Mouse (Mus musculus) embryonic facial prominence, embryonic 15.5 days (tissue): Measurements from ENCODE around the gene Hhat. TPM values are rescaled to one million over a fixed set of nuclear protein-coding genes. Genes with fewer than 3 reads are reported as not detected.

ENCODE experiments used
- ATAC-seq: fragments of 200-750 bp; cut with Nextera tagmentation; 2 replicates; pipeline ENCODE4 v1.8.0; 2017; ENCODE audit warnings: low read depth, moderate TSS enrichment; ENCODE audit not compliant: insufficient number of reproducible peaks, low FRiP score, low TSS enrichment
- H3K27ac ChIP-seq: fragments of 300-500 bp; sonication (generic); replicated peaks from 2 replicates; pipeline ENCODE4 v1.5.1; 2015; ENCODE audit warnings: mild to moderate bottlenecking, inconsistent platforms
- H3K27me3 ChIP-seq: fragments of 300-500 bp; sonication (generic); 2 replicates; pipeline ENCODE4 v1.6.1; 2015; ENCODE audit warnings: inconsistent platforms
- H3K36me3 ChIP-seq: fragments of 300-500 bp; sonication (generic); 2 replicates; pipeline ENCODE4 v1.6.1; 2015; ENCODE audit warnings: mild to moderate bottlenecking, inconsistent platforms
- H3K4me1 ChIP-seq: fragments of 300-500 bp; sonication (generic); 2 replicates; pipeline ENCODE4 v1.6.1; 2015; ENCODE audit warnings: inconsistent platforms
- H3K4me2 ChIP-seq: fragments of 300-500 bp; sonication (generic); replicated peaks from 2 replicates; pipeline ENCODE4 v1.6.1; 2015; ENCODE audit warnings: mild to moderate bottlenecking, inconsistent platforms
- H3K4me3 ChIP-seq: fragments of 300-500 bp; sonication (generic); replicated peaks from 2 replicates; pipeline ENCODE4 v1.5.1; 2015; ENCODE audit warnings: mild to moderate bottlenecking, inconsistent platforms
- H3K9ac ChIP-seq: fragments of 300-500 bp; sonication (generic); 2 replicates; pipeline ENCODE4 v1.6.1; 2015; ENCODE audit warnings: inconsistent platforms
- H3K9me3 ChIP-seq: fragments of 300-500 bp; sonication (generic); replicated peaks from 2 replicates; pipeline ENCODE4 v1.6.1; 2016; ENCODE audit warnings: inconsistent platforms
- WGBS: fragments of 180-500 bp; shearing (Covaris S2); methylation state at CpG from one replicate; pipeline ENCODE4 v1.1.7; 2015; 5-methylcytosine and 5-hydroxymethylcytosine counted together
- polyA plus RNA-seq: library from polyadenylated mRNA; unstranded; fragments of >200 nt; fragmentation: Nextera tagmentation; extraction: Ambion mirVana; gene quantifications from 2 replicates; pipeline ENCODE4 v1.2.1, GENCODE M21; 2015

The Hhat gene
- polyA plus RNA-seq, 1 experiment from 2014 or later: 9.5 TPM

GRCm38 (mm10) chr1:192537169-192537568, 233.9 kb downstream of the Hhat start:
- Histone ChIP-seq H3K27me3 (no peaks in the 10 kb centered on the region), H3K4me2 (no peak overlapping the region), H3K9me3 (no peaks in the 10 kb centered on the region), H3K4me3 (no peak overlapping the region), H3K27ac (no peak overlapping the region), H3K4me1 (no peaks in the 10 kb centered on the region; the same call in 1 of the 2 replicates), H3K9ac (no peak overlapping the region), H3K36me3 (no peaks in the 10 kb centered on the region)
- ATAC-seq: no peak
- WGBS: 42% methylated on average over 7 of the region's 7 CpGs

- H3K4me3 ChIP-seq: no peak overlapping the region
These were observed 234.6 kb downstream of the Hhat start for GRCm38 (mm10) chr1:192536440-192536839.

GRCm38 (mm10) chr1:192533016-192533415, 238.0 kb downstream of the Hhat start:
- no peak for ATAC-seq

More at GRCm38 (mm10) chr1:192536440-192536839, 234.6 kb downstream of the Hhat start:
- Histone ChIP-seq H3K36me3 (no peaks in the 10 kb centered on the region), H3K4me1 (no peaks in the 10 kb centered on the region; the same call in 1 of the 2 replicates), H3K9me3 (no peaks in the 10 kb centered on the region), H3K27ac (no peak overlapping the region), H3K27me3 (no peaks in the 10 kb centered on the region), H3K9ac (no peak overlapping the region), H3K4me2 (no peak overlapping the region)
- no peak for ATAC-seq
- WGBS: 74% methylated on average over 1 of the region's 1 CpGs

GRCm38 (mm10) chr1:192532212-192532611, 238.8 kb downstream of the Hhat start:
- no peaks in the 10 kb centered on the region for H3K9me3 ChIP-seq
- WGBS: 30% methylated on average over 2 of the region's 2 CpGs

More at GRCm38 (mm10) chr1:192533016-192533415, 238.0 kb downstream of the Hhat start:
- Histone ChIP-seq H3K27me3 (no peaks in the 10 kb centered on the region), H3K9ac (no peak overlapping the region), H3K36me3 (no peaks in the 10 kb centered on the region), H3K27ac (no peak overlapping the region), H3K4me1 (no peaks in the 10 kb centered on the region; the same call in 1 of the 2 replicates), H3K4me2 (no peak overlapping the region), H3K4me3 (no peak overlapping the region), H3K9me3 (no peaks in the 10 kb centered on the region)

GRCm38 (mm10) chr1:192531490-192532146, 239.4 kb downstream of the Hhat start:
- 65% methylated on average over 2 of the region's 2 CpGs for WGBS
- H3K9me3 ChIP-seq: no peaks in the 10 kb centered on the region
- no peak for ATAC-seq

More at GRCm38 (mm10) chr1:192532212-192532611, 238.8 kb downstream of the Hhat start:
- ATAC-seq: no peak
- no peaks in the 10 kb centered on the region; the same call in 1 of the 2 replicates for H3K4me1 ChIP-seq
- H3K36me3 ChIP-seq: no peaks in the 10 kb centered on the region
- H3K4me3 ChIP-seq: no peak overlapping the region
- no peak overlapping the region for H3K27ac ChIP-seq
- H3K27me3 ChIP-seq: no peaks in the 10 kb centered on the region
- no peak overlapping the region for H3K4me2 ChIP-seq
- no peak overlapping the region for H3K9ac ChIP-seq

GRCm38 (mm10) chr1:192525711-192526350, 245.2 kb downstream of the Hhat start:
- Histone ChIP-seq H3K9ac (no peak overlapping the region), H3K4me1 (no peaks in the 10 kb centered on the region), H3K4me3 (no peak overlapping the region), H3K9me3 (no peaks in the 10 kb centered on the region), H3K36me3 (no peaks in the 10 kb centered on the region), H3K27ac (no peak overlapping the region), H3K4me2 (no peak overlapping the region), H3K27me3 (no peaks in the 10 kb centered on the region)
- ATAC-seq: no peak
- WGBS: 67% methylated on average over 14 of the region's 14 CpGs

More at GRCm38 (mm10) chr1:192531490-192532146, 239.4 kb downstream of the Hhat start:
- Histone ChIP-seq H3K4me1 (no peaks in the 10 kb centered on the region), H3K27me3 (no peaks in the 10 kb centered on the region), H3K27ac (no peak overlapping the region), H3K4me3 (no peak overlapping the region), H3K4me2 (no peak overlapping the region), H3K36me3 (no peaks in the 10 kb centered on the region), H3K9ac (no peak overlapping the region)

GRCm38 (mm10) chr1:192522376-192523178, 248.4 kb downstream of the Hhat start:
- no peaks in the 10 kb centered on the region for H3K36me3 ChIP-seq
- H3K27me3 ChIP-seq: no peaks in the 10 kb centered on the region
- no peaks in the 10 kb centered on the region for H3K9me3 ChIP-seq

GRCm38 (mm10) chr1:192520836-192521435, 250.1 kb downstream of the Hhat start:
- WGBS: 51% methylated on average over 13 of the region's 13 CpGs
- no peak overlapping the region for H3K4me3 ChIP-seq
- no peak overlapping the region for H3K4me2 ChIP-seq
- H3K27ac ChIP-seq: no peak overlapping the region
- H3K9me3 ChIP-seq: no peaks in the 10 kb centered on the region
- H3K27me3 ChIP-seq: no peaks in the 10 kb centered on the region
- no peaks in the 10 kb centered on the region for H3K4me1 ChIP-seq
- no peaks in the 10 kb centered on the region for H3K36me3 ChIP-seq
- no peak for ATAC-seq
- no peak overlapping the region for H3K9ac ChIP-seq

More at GRCm38 (mm10) chr1:192522376-192523178, 248.4 kb downstream of the Hhat start:
- Histone ChIP-seq H3K4me2 (no peak overlapping the region), H3K4me1 (no peaks in the 10 kb centered on the region), H3K27ac (no peak overlapping the region), H3K9ac (no peak overlapping the region), H3K4me3 (no peak overlapping the region)
- ATAC-seq: no peak
- WGBS: 61% methylated on average over 12 of the region's 12 CpGs

- H3K9ac ChIP-seq: no peak overlapping the region
These were observed 251.3 kb downstream of the Hhat start for GRCm38 (mm10) chr1:192519713-192520112.

GRCm38 (mm10) chr1:192515373-192515772, 255.7 kb downstream of the Hhat start:
- no peak overlapping the region for H3K9ac ChIP-seq
- WGBS: 81% methylated on average over 3 of the region's 3 CpGs
- no peak overlapping the region for H3K4me2 ChIP-seq
- no peaks in the 10 kb centered on the region for H3K4me1 ChIP-seq
- no peaks in the 10 kb centered on the region for H3K9me3 ChIP-seq
- no peak overlapping the region for H3K4me3 ChIP-seq
- ATAC-seq: no peak
- H3K36me3 ChIP-seq: no peaks in the 10 kb centered on the region
- no peak overlapping the region for H3K27ac ChIP-seq
- H3K27me3 ChIP-seq: no peaks in the 10 kb centered on the region

More at GRCm38 (mm10) chr1:192519713-192520112, 251.3 kb downstream of the Hhat start:
- WGBS: 78% methylated on average over 1 of the region's 1 CpGs
- no peak overlapping the region for H3K4me2 ChIP-seq
- ATAC-seq: no peak
- no peaks in the 10 kb centered on the region for H3K36me3 ChIP-seq
- H3K27ac ChIP-seq: no peak overlapping the region
- no peaks in the 10 kb centered on the region for H3K4me1 ChIP-seq
- no peaks in the 10 kb centered on the region for H3K27me3 ChIP-seq
- H3K9me3 ChIP-seq: no peaks in the 10 kb centered on the region
- no peak overlapping the region for H3K4me3 ChIP-seq

- Histone ChIP-seq H3K9ac (no peak overlapping the region), H3K36me3 (no peaks in the 10 kb centered on the region), H3K4me3 (no peak overlapping the region), H3K27me3 (no peaks in the 10 kb centered on the region), H3K9me3 (no peaks in the 10 kb centered on the region), H3K4me2 (no peak overlapping the region), H3K27ac (no peak overlapping the region), H3K4me1 (no peaks in the 10 kb centered on the region)
- 100% methylated on average over 1 of the region's 1 CpGs for WGBS
- ATAC-seq: no peak
These were observed 258.2 kb downstream of the Hhat start for GRCm38 (mm10) chr1:192512821-192513220.
